Mouse (Mus musculus) lung, postnatal 4 days (tissue): ENCODE data around the gene Zscan2.

Source experiments
- DNase-seq, 2 experiments: peaks; one replicate each; pipeline ENCODE4 v3.0.0; 2021

Gene Zscan2

GRCm38 (mm10) chr7:80888595-80888994 lies 27.9 kb downstream of the Zscan2 start:
- DNase-seq, result no peak

GRCm38 (mm10) chr7:80889021-80889511 lies 28.3 kb downstream of the Zscan2 start:
- peak; percentile 62 to 68 for DNase-seq

DNA sequence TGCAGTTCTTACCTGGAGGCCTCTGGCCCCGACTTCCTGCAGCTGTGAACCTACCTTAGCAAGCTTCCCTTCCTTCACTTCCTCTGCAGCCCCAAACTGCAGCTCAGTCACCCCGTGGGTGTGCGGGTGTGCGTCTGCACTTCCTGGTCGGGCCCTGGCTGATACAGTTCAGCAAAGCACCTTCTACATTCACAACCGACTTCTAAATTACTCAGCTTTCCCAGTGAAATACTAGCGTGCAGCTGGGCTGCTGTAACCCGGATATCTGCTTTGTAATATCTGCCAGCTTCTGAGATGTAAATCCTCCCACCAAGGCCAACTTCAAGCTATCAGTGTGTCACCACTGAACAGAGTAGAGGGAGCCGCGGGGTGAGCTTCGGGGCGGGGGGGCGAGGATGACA lies 29.1 kb downstream of the Zscan2 start:
- peak; percentile 39 to 49 for DNase-seq

DNA sequence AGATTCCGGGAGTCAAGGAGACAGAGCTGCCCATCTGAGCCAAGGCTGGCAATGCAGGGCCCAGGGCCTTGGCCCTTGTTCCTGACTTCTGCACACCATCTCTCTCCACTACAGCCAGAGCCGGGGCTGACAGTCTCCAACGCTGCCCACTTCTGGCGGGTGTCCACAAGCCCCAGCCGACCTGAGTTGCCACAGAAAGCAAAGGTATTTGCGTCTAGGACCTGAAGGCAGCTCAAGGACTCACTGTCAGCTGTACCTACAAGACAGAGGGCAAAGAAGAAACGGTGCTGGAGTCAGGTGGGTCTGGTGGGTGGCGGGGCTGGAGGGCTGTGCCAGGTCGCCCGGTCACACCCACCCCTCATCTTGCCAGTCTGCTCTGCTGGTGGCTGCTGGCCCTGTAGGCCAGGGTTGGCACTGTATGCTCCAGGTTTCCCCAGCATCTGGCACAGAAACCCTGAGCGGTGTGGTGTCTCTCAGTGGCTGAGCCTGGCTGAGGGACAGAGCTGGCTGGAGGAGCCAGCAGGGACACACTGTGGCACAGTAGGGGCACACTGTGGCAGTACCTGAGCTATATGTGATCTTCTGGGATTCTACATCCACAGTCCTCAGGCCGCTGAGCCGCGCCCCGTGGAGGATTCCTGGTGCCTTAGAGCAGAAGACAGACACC lies 32.5 kb downstream of the Zscan2 start:
- no peak for DNase-seq

- peak; percentile 30 to 45 for DNase-seq
Observed at GRCm38 (mm10) chr7:80893753-80894129, 33.0 kb downstream of the Zscan2 start.

DNA sequence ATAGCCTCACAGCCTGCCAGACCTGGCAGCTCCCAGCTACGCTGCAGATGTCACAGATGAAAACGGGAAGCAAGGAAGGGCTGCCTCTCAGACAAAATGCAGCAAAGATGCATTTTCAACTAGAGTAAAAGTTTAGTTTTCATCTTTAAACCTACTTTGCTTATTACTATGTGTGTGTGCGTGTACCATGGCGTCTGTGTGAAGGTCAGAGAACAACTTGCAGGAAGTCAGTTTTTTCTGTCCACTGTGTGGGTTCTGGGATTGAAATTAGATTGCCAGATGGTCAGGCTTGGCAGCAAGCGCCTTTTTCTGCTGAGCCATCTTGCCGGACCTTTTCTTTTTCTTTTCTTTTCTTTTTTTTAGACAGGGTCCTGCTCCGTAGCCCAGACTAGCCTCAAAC lies 33.5 kb downstream of the Zscan2 start:
- no peak for DNase-seq

- no peak for DNase-seq
Observed at GRCm38 (mm10) chr7:80894815-80895519, 34.2 kb downstream of the Zscan2 start.

GRCm38 (mm10) chr7:80897134-80897533 lies 36.4 kb downstream of the Zscan2 start:
- no peak for DNase-seq

GRCm38 (mm10) chr7:80897721-80898120 lies 37.0 kb downstream of the Zscan2 start:
- no peak for DNase-seq

GRCm38 (mm10) chr7:80900944-80901501 lies 40.3 kb downstream of the Zscan2 start, which contains the start of gene Wdr73:
Wdr73 (minus strand) TSS chr7:80901269.
- DNase-seq, result peak; percentile 94 to 96

DNA sequence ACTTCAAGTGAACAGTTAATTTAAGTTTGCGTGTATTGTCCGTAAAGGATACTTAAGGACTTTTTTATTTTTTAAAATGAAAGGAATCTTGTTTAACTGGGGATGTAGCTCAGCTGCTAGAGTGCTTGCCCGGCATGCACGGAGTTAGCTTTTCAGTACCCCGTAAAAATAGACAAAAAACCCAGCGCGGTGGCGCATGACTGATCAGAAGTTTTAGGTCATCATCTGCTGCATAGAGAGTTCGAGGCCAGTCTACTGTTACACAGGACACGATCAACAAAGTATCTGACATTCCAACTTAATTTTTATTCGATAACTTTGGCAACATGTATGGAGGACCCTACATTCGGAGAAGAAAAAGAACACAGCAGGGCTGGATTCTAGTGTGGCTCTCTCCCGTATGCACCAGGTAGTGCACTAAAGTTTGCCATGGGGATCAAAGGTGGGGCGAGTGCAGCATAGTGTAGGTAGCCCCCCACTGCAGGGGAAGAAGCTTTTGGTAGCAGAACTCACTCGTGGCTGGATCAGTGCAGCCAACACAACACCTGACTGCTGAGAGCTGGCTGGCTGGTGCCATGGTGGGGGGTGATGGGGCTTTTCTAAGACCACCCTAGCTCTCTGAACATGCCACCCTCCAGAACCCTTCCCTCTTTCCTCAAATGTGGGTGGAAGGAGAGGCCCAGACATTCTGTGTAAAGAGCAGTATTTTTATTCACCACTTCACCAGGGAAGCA lies 41.0 kb downstream of the Zscan2 start:
- no peak for DNase-seq

DNA sequence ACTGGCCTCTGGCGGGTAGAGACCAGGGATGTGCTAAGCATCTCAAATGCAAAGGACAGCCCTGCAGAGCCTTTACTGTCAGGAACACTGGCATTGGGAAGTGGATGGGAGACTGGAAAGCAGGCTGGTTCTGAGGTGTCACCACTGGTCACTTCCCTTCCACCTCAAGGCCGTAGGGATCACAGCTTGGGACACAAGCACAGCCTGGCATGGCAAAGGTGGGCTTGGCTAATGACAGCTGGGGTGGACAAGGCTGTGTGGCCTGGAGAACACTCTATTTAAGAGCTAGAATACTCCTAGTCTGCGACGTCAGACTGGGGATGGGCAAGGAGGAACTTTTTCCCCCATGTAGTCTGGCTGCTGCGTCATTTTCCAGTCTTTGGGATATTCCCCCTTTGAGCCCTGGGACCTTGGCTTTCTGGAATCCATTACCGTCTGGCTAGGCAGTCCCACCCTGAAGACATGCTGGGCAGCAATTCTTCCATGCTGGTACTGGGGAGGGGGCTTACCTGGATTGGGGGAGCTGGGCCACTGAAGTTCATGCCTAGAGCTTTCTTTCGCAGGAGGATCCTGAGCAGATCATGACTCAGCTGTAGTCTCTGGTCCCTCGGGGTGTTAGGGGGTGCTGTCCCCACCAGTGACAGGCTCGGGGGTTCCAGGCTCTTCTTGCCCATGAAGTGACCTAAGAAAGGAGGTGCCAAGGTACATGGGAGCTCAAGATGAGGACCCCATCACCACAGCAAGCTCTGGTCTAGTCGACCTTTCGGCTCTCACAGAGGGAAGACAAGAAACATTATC lies 43.1 kb downstream of the Zscan2 start:
- no peak for DNase-seq

DNA sequence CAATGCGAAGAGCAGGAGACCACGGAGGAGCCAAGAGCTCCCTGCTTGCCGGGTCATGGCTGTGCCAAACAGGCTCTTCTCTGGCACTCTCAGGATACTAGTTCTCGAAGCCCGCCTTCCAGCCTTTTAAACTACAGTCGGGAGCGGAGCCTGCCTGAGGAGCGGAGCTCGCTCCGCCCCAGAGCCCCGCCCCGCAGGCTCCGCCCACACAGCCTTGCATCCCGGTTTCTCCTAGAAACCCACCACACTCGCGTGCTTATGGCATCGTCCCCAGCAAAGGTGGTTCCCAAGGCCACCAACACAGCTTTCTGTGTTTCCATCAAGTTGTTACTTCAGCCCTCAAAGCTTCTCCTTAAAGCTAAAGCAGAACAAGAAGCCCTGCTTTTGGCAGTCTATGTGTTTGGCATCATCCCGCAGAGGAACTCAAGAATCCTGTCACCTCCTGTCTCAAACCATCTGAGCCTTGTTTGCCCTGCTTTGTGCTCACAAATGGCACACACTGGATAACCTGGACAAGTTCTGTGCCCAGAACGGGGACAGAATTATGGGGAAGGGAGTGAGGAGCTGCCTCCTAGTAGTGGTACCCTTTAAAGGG lies 44.3 kb downstream of the Zscan2 start, which contains the start of gene Nmb:
TSS of gene Nmb (minus strand) at position 156 of the 595 bp plus-strand sequence.
- peak; percentile 78 to 80 for DNase-seq

GRCm38 (mm10) chr7:80911053-80911452 lies 50.3 kb downstream of the Zscan2 start:
- DNase-seq, result no peak

DNA sequence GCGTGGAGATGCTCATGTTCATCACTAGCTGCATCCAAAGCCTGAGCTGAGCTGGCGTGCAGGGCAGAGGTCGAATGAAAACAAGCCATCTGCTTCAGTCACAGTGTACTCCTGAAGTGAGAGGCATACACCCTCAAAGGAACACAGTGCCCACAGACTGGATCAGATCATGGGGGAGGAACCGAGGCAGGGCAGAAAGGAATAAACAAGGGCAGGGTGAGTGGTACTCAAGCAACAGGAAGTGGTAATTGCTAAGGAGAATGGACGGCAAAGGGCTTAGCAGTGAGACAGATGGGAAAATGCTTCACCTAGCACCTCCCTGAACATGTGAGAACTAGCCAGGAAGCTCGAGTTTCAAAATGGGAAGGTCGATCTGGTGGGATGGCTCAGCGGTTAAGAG lies 51.8 kb downstream of the Zscan2 start:
- no peak for DNase-seq

DNA sequence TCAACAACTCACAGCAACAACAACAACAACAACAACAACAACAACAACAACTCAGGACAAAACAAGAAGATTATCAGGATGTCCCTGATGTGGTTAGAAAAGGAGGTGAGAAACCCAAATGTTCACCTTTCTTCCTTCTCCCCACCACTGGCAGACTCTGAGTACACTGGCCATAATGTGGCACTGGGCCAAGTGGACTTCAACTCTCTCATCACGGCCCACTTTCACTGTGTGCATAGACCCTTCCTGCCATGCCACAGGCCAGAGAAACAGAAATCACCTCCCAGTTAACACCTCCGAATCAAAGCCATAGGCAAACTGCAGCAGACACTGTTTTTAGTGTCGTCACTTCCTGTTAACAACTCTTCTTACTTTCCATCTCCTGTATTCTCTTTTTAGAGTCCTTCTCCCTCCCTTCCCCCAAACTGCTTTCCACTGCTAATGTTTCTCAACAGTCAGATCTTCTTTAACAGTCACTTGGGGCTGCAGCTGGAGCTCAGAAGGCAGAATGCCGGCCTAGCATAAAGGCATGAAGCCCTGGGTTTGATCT lies 57.3 kb downstream of the Zscan2 start:
- DNase-seq, result no peak

DNA sequence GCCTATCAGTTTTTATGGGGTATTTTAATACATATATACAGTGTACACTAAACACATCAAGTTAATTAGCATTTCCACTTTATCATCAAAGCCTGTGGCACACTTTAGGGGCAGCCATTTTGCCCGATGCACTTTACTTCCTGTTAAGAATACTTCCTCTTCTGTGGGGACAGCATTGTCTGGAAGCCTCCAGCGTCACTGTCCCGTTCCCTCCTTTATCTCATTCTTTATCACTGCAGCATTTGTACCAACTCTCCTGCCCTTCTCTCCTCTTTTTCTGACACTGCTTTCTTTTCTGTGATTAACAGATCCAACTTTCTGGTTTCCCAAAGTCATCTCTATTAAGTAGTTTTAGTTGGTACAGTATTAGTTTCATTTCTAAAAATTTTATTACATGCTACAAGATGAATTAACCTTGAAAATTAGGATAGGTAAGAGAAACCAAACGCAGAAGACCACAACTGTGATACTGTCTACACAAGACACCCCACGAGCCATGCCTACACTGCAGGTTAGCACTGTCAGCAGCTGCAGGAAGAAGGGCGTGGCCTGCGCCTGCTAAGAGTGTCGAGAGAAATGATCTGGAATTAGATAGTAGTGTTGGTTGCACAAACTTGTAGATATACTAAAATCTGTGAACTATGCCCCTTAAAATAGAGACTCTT lies 58.4 kb downstream of the Zscan2 start:
- no peak for DNase-seq

GRCm38 (mm10) chr7:80919647-80920008 lies 58.9 kb downstream of the Zscan2 start:
- no peak for DNase-seq

DNA sequence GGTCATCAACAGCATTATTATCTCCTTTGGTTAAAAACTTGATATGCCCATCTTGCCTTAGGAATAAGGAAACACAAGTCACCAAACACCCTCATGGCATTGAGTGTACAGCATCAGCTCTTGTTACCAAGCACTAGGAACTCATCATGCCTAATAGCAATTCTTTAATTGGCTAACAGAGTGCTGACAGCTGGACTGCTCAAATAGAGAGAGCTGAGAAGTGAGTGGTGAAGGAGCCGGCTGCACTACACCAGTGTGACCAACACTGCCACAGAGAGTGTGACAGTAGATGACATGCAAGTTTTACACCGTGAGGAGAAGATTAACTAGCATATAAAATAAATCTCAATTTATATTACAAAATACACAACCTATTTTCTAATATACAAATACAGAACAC lies 62.4 kb downstream of the Zscan2 start:
- no peak for DNase-seq
